Mouse (Mus musculus) gastrocnemius, postnatal 25 days (tissue): ENCODE measurements at regions not wholly inside any gene's neighbourhood (a gene's known extent, or its start where the extent isn't known, plus 50 kb on each side); places are given as distances from the start of the nearest gene placed in this dataset.
"Not testable (repeated sequence)": the region's sequence is repeated elsewhere in the genome, so short reads cannot be mapped to it uniquely, and the experiment has no call there.

Experiments
- DNase-seq: peaks from one replicate; pipeline ENCODE4 v3.0.0; 2022

GRCm38 (mm10) chr16:55758707-55759067 lies 80.0 kb downstream of the Nfkbiz start:
- no peak for DNase-seq

- DNase-seq: no peak
These were observed 80.6 kb downstream of the Nfkbiz start for GRCm38 (mm10) chr16:55757952-55758706.

DNA sequence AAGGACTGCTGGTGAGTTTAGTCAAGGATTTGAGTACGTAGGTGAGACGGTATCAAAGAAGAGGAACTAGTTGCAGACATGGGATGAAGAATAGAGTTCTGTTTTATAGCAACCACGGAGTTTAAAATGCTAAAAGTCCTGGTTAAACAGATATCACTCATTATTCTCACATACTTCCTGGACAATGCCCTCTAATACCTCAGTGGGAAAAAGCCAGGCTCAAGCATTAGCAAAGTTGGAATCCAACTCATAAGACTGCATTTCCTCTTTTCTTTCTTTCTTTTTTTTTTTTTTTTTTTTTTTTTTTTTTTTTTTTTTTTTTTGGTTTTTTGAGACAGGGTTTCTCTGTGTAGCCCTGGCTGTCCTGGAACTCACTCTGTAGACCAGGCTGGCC lies 81.3 kb downstream of the Nfkbiz start:
- DNase-seq: not testable (repeated sequence)

DNA sequence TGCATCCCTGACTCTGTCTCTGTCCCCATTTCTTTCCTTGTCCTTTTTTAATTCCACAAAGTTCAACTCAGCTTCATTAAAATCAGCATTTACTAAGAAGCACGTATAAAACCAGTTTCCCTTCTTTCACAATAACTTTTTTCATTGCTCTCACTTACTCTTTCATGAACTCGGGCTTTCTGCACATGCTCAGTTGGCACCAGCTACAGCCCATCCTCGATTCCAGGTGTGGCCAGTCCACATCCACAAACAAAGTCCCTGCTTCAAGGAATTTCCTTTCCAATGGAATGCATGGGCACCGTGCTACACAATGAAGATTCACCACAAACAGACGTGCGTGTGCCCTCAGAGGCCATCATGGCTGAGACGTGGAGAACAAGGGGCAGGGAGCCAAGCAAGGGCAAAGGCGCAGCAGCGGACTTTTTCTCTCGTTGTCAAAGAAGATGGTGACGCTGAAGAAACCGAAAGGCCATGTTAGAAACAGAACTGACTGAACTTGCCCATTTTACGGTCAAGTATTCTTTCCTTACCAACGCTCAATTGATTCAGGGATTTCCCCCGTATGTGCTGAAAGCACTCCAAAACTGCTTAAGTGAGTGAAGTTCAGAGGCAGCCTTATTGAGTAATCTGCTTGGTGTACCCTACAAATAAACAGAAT lies 81.8 kb downstream of the Nfkbiz start:
- DNase-seq: no peak

- no peak for DNase-seq
These were observed 83.3 kb downstream of the Nfkbiz start for GRCm38 (mm10) chr16:55755309-55755832.

DNA sequence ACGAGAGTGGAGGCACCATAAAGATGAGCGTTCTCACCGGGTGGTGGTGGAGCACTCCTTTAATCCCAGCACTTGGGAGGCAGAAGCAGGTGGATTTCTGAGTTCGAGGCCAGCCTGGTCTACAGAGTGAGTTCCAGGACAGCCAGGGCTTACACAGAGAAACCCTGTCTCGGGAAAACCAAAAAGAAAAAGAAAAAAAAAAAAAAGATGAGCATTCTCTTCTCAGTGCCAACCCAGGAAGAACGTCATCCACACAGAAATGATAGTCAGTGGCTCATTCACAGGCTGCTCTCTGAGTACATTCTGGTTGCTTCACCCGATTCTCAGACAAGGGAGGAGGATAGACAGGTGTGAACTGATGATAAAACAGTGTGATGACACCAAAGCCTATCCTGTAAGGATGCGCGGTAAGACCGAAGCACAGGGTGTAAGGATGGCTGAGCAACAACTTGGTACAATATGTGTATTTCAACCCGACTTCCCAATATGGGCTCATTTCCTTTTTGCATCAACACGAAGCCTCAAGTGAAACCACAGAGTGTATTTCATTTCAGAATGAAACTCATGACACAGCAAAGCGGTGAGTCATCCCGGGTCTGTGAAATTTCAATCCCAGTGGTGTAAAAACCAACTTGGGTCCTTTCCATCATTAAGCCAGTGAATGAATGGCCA lies 84.5 kb downstream of the Nfkbiz start:
- no peak for DNase-seq

- DNase-seq: no peak
These were observed 85.3 kb downstream of the Nfkbiz start for GRCm38 (mm10) chr16:55753380-55753779.

- DNase-seq: no peak
These were observed 91.4 kb downstream of the Nfkbiz start for GRCm38 (mm10) chr16:55747250-55747649.

- DNase-seq: no peak
These were observed 92.5 kb downstream of the Nfkbiz start for GRCm38 (mm10) chr16:55746159-55746558.

GRCm38 (mm10) chr16:55745094-55745493 lies 93.6 kb downstream of the Nfkbiz start:
- no peak for DNase-seq

DNA sequence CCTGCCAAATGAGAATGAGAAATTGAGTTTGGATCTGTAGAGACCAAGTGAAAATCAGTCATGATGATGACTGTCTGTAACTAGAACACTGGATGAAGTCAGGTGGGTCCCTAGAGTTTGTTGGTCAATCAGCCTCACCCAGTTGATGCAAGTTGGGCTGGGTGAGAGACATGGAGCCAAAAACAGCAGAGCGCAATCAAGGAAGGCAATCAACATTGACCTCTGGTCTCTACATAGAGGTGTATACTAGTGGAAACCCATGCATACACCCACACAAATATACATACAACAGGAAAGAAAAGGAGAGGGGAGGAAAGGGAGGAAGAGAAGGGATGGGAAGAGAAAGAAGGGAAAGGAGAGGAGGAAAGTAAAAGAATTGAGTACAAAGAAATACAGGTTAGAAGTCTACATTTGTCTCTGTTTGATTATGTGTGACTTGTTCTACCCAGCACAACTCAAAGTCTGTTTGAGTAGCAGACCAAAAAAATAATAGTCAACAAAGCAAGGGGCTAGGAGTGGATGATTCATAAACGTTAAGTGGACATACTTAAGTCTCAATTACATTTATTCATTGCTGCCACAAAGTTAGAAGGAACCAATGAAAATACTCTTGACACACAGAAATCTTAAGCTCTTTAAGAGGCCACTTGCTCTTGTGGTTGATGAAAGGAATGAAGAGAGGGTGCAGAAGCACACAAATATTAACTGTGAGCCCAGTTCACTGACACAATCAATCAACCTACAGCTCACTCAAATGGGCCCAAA lies 97.4 kb downstream of the Nfkbiz start:
- DNase-seq: no peak

DNA sequence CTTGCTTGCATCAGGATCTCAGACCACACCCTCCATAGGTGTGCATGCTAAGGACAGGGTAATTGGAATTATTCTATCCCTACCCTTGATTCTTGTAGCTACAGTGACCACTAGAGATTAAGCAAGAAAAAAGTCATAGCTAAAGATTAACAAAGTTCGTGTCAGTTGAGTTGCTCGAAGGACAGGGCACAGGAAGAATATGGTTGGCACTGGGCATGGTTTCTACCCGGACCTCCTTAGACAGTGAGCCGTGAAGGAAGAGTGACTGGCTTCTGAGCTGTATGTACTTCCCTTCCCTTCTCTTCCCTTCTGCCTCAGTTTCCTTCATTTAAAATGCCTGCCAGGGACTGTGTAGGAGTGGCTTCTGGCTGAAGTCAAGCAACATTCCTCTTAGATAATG lies 100.0 kb downstream of the Nfkbiz start:
- no peak for DNase-seq

- no peak for DNase-seq
These were observed 103.2 kb downstream of the Nfkbiz start for GRCm38 (mm10) chr16:55735476-55735968.

GRCm38 (mm10) chr16:55734301-55734700 lies 104.4 kb downstream of the Nfkbiz start:
- no peak for DNase-seq

- DNase-seq: no peak
These were observed 104.9 kb downstream of the Nfkbiz start for GRCm38 (mm10) chr16:55733751-55734150.

- DNase-seq: no peak
These were observed 107.7 kb downstream of the Nfkbiz start for GRCm38 (mm10) chr16:55731003-55731402.

- DNase-seq: no peak
These were observed 112.2 kb downstream of the Nfkbiz start for GRCm38 (mm10) chr16:55726538-55726937.

GRCm38 (mm10) chr16:55720430-55720829 lies 118.3 kb downstream of the Nfkbiz start:
- no peak for DNase-seq

DNA sequence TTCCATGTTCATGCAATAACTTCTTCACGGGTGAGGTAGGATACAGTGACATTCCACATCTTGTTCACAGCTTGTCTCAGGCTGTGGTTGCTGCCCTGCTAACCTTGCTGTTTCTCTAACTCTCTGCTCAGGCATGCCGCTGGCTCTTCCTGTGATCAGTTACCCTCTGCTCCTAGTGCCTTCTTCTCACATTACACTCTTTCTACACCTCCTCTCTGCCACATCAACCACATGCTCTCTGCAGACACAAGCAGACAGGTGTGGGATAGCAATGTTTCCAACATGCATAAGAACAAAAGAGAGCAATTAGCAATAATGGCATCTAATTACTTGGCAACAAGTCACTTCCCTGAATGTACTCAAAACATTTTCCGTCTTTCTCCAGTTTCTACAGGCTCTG lies 128.7 kb downstream of the Nfkbiz start:
- DNase-seq: no peak

- no peak for DNase-seq
These were observed 132.2 kb downstream of the Nfkbiz start for GRCm38 (mm10) chr16:55706502-55706901.

GRCm38 (mm10) chr16:55698489-55698892 lies 140.2 kb downstream of the Nfkbiz start:
- no peak for DNase-seq

DNA sequence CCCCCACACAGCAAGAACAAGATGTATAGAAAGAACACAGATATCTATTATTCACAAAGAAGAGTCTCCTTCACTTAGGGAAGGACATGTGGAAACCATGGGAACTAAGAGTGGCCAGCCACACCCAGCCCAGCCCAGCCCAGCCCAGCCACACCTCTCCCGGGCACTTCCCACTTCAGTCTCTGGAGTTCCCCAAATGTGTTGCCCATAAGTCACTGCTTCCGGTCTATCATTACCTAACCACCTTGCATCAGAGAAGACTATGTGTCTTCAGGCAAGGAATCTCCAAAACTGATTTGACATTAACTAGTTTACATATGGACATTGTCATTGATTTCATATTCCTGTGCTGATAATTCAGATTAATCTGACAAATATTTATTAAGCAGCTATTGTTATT lies 147.6 kb downstream of the Nfkbiz start:
- DNase-seq: no peak
